Mouse (Mus musculus) retina, postnatal 7 days (tissue): ENCODE measurements around the gene Gm15097.
"Not testable (repeated sequence)": the region's sequence is repeated elsewhere in the genome, so short reads cannot be mapped to it uniquely, and the experiment has no call there.

Source experiments
- DNase-seq: peaks from one replicate; pipeline ENCODE4 v3.0.0-alpha.2; 2012; ENCODE audit warnings: low read depth, low spot score

Gene Gm15097

DNA sequence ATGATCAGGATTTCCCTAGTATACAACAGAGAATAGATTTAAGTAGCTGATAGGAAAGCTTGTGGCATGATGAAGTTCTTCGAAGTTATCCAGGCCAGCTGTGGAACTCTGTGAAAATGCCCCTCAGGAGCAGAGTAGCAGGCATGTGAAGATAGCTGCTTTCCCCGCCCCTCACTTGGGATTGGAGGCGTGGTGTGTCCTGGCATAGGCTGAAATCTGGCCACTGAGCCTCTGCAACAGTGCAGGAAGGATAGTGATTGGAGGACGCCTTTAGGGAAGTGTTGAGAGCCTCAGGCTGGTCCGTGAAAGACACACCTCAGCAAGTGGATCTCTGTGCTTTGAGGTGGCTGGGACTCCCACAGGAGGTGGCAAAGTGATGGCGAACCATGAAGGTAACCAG is at the start of gene Gm15097:
Gene Gm15097 (plus strand): TSS at position 301 of the 400 bp plus-strand sequence.
- DNase-seq: not testable (repeated sequence)

GRCm38 (mm10) chrX:149762853-149763252 is 21.4 kb upstream of the Gm15097 start:
- DNase-seq: not testable (repeated sequence)

DNA sequence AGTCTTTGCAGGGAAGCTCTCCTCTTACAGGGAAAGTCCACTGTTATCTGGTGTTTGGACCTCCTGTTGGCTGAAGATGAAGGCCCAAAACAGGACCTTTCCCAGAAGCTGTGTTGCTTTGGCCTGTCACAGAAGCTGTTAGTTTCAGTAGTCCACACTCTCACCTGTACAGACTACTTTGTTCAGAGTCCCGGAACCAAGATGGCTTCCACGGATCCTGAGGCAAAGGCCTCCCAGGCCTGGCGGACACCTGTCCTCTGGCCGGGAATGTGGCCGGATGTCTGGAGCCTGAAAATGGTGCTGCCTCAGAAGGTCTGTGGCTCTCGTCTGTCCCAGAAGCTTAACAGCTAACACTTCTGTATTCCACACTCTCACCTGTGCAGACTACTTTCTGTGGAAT is 26.9 kb downstream of the Gm15097 start:
- DNase-seq: not testable (repeated sequence)
